8 mouse cellular contexts compared by ENCODE assay signal in the genomic region with DNA sequence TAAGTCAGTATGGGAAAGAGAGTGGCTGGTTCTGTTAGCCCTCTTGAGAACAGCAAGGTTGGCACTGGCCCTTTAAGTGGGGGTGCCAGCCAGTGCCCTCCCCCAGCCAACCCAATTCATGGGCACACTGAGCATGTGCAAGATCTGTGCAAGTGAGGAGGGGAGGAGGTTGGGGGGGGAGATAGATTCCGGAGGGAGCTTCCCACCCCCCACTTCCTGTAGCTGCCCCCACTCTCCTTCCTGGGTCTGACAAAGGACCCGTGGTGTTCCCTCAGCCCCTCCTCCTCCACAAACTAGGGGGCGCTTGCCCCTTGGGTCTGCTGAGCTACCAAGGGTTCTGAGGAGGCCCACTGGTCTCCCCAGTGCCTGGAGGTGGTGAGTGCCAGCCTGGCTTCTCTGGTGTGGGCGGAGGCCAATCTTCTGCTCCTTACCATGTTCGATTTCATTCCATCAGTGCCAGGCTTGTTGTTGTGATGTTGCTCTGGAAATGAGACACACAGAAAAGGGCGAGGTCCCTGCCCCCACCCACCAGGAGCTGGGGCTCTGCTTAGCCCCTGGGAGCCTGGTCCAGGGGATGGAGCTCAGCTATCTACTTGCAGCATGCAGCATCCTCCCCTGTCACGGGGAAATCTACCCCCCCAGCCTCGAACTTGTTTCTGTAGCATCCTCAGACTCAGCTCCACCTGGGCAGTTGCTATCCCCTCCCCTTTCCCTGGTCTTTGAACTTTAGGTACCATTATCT. TPM values are rescaled to one million over a fixed set of nuclear protein-coding genes. Genes with fewer than 3 reads are reported as not detected.
DNase-seq lines count a peak whose midpoint lies in the region; ATAC-seq and TF ChIP-seq lines count a peak whose summit lies in the region.

No protein-coding gene starts in this region.

- DNase-seq in 3134 (ENCODE audit: extremely low read depth, insufficient read length, low spot score) (peak; percentile 73), adipocyte (ENCODE audit: low spot score) (peak; percentile 70)
- DNase-seq in embryo, embryonic 11.5 days (ENCODE audit: low read depth, low spot score): peak; percentile 31
- peak; percentile 68 for DNase-seq in stomach, postnatal 0 days (ENCODE audit: low spot score)

- peaks cover 15% of the 10 kb centered on the region for H3K36me3 ChIP-seq in heart, embryonic 13.5 days
- H3K36me3 ChIP-seq in kidney, embryonic 15.5 days: peaks cover 18% of the 10 kb centered on the region
- H3K36me3 ChIP-seq in limb, embryonic 13.5 days: peaks cover 21% of the 10 kb centered on the region
- H3K36me3 ChIP-seq in midbrain, embryonic 12.5 days: 0 out of 2 replicates have a peak, but pooled peaks cover 12% of the 10 kb centered on the region
- 0 out of 2 replicates have a peak, but pooled peaks cover 3% of the 10 kb centered on the region for H3K36me3 ChIP-seq in stomach, postnatal 0 days (ENCODE audit: control insufficient read depth, insufficient read depth, low read length)

- peaks cover 45% of the 10 kb centered on the region for H3K4me1 ChIP-seq in heart, embryonic 13.5 days
- H3K4me1 ChIP-seq in kidney, embryonic 15.5 days: peaks cover 61% of the 10 kb centered on the region
- peaks cover 34% of the 10 kb centered on the region for H3K4me1 ChIP-seq in limb, embryonic 13.5 days
- peaks cover 24% of the 10 kb centered on the region for H3K4me1 ChIP-seq in midbrain, embryonic 12.5 days
- peaks cover 17% of the 10 kb centered on the region for H3K4me1 ChIP-seq in stomach, postnatal 0 days (replicated peaks; ENCODE audit: control insufficient read depth, insufficient read depth)

- peak overlapping the region; percentile 62 for H3K4me2 ChIP-seq in heart, embryonic 13.5 days
- peak overlapping the region; percentile 57 for H3K4me2 ChIP-seq in kidney, embryonic 15.5 days
- peak overlapping the region; percentile 56 for H3K4me2 ChIP-seq in limb, embryonic 13.5 days (replicated peaks)
- H3K4me2 ChIP-seq in midbrain, embryonic 12.5 days (replicated peaks): peak overlapping the region; percentile 24
- peak overlapping the region; percentile 37; the same call in 1 of the 2 replicates for H3K4me2 ChIP-seq in stomach, postnatal 0 days (replicated peaks; ENCODE audit: low read depth)

- H3K9ac ChIP-seq in heart, embryonic 13.5 days: peak overlapping the region; percentile 75
- H3K9ac ChIP-seq in kidney, embryonic 15.5 days: peak overlapping the region; percentile 21; the same call in 1 of the 2 replicates
- peak overlapping the region; percentile 50 for H3K9ac ChIP-seq in limb, embryonic 13.5 days
- no peak overlapping the region; the same call in 1 of the 2 replicates for H3K9ac ChIP-seq in midbrain, embryonic 12.5 days (replicated peaks)
- peak overlapping the region; percentile 55 for H3K9ac ChIP-seq in stomach, postnatal 0 days (ENCODE audit: low read length)

- WGBS in heart, embryonic 13.5 days: 25% methylated on average over 8 of the region's 8 CpGs
- 23% methylated on average over 8 of the region's 8 CpGs for WGBS in kidney, embryonic 15.5 days
- 38% methylated on average over 7 of the region's 8 CpGs for WGBS in limb, embryonic 13.5 days
- 31% methylated on average over 8 of the region's 8 CpGs for WGBS in midbrain, embryonic 12.5 days
- WGBS in stomach, postnatal 0 days: 35% methylated on average over 8 of the region's 8 CpGs

- no peaks in the 10 kb centered on the region for H3K9me3 ChIP-seq in heart, embryonic 13.5 days
- H3K9me3 ChIP-seq in kidney, embryonic 15.5 days (replicated peaks): no peaks in the 10 kb centered on the region
- no peaks in the 10 kb centered on the region for H3K9me3 ChIP-seq in limb, embryonic 13.5 days
- H3K9me3 ChIP-seq in midbrain, embryonic 12.5 days: no peaks in the 10 kb centered on the region
- H3K9me3 ChIP-seq in stomach, postnatal 0 days (ENCODE audit: control insufficient read depth, low read length): no peaks in the 10 kb centered on the region

- peak overlapping the region; percentile 34 for H3K4me3 ChIP-seq in heart, embryonic 13.5 days
- H3K4me3 ChIP-seq in kidney, embryonic 15.5 days (replicated peaks): peak overlapping the region; percentile 24
- H3K4me3 ChIP-seq in limb, embryonic 13.5 days: peak overlapping the region; percentile 29
- H3K4me3 ChIP-seq in midbrain, embryonic 12.5 days: peak overlapping the region; percentile 4; the same call in 1 of the 2 replicates
- peak overlapping the region; percentile 19; the same call in 1 of the 2 replicates for H3K4me3 ChIP-seq in stomach, postnatal 0 days (ENCODE audit: low read depth, low read length)

- 0 out of 2 replicates have a peak, but pooled peaks have one; percentile 27 for ATAC-seq in heart, embryonic 13.5 days (ENCODE audit: extremely low read depth, insufficient number of reproducible peaks, low FRiP score, low TSS enrichment)
- ATAC-seq in kidney, embryonic 15.5 days (replicated peaks; ENCODE audit: low FRiP score): peak; percentile 79
- peak; percentile 76 for ATAC-seq in limb, embryonic 13.5 days (ENCODE audit: low FRiP score, low read depth)
- 0 out of 2 replicates have a peak, but pooled peaks have one; percentile 34 for ATAC-seq in midbrain, embryonic 12.5 days (ENCODE audit: low FRiP score, low read depth)
- ATAC-seq in stomach, postnatal 0 days (ENCODE audit: low FRiP score, low TSS enrichment): peak; percentile 28; the same call in 1 of the 2 replicates

- peak; percentile 46 for TF ChIP-seq CTCF in stomach, postnatal 0 days (IDR thresholded peaks at IDR 0.05; ENCODE audit: low read depth)

- TF ChIP-seq EP300 in stomach, postnatal 0 days (optimal IDR thresholded peaks at IDR 0.05): no peak

- peak overlapping the region; percentile 88 for H3K27ac ChIP-seq in heart, embryonic 13.5 days (replicated peaks)
- peak overlapping the region; percentile 91 for H3K27ac ChIP-seq in kidney, embryonic 15.5 days
- peak overlapping the region; percentile 83 for H3K27ac ChIP-seq in limb, embryonic 13.5 days
- peak overlapping the region; percentile 12 for H3K27ac ChIP-seq in midbrain, embryonic 12.5 days (replicated peaks)
- H3K27ac ChIP-seq in stomach, postnatal 0 days (replicated peaks): peak overlapping the region; percentile 94

- H3K27me3 ChIP-seq in heart, embryonic 13.5 days (replicated peaks): no peaks in the 10 kb centered on the region
- H3K27me3 ChIP-seq in kidney, embryonic 15.5 days: no peaks in the 10 kb centered on the region
- no peaks in the 10 kb centered on the region for H3K27me3 ChIP-seq in limb, embryonic 13.5 days
- H3K27me3 ChIP-seq in midbrain, embryonic 12.5 days: no peaks in the 10 kb centered on the region
- H3K27me3 ChIP-seq in stomach, postnatal 0 days (ENCODE audit: control insufficient read depth, insufficient read depth, low read length): no peaks in the 10 kb centered on the region

RNA-seq across cellular contexts. Expression of a gene that starts 10.4 kb away (rescaled TPM):
- 5.7 and 6.2 TPM in 2 replicates for polyA plus RNA-seq in heart, embryonic 13.5 days (2015; fragmentation: Nextera tagmentation; extraction: Ambion mirVana)
- 9.2 and 10.7 TPM in 2 replicates for polyA plus RNA-seq in kidney, embryonic 15.5 days (2015; fragmentation: Nextera tagmentation; extraction: Ambion mirVana)
- polyA plus RNA-seq in limb, embryonic 13.5 days (2015; fragmentation: Nextera tagmentation; extraction: Ambion mirVana): 12.8 and 13.8 TPM in 2 replicates
- 9.7 and 10.5 TPM in 2 replicates for polyA plus RNA-seq in midbrain, embryonic 12.5 days (2016; fragmentation: Nextera tagmentation; extraction: Ambion mirVana)
- polyA plus RNA-seq in stomach, postnatal 0 days (2015; fragmentation: Nextera tagmentation; extraction: Ambion mirVana): 3.7 and 4.4 TPM in 2 replicates

RNA-seq across cellular contexts. Expression of a gene that starts 26.6 kb away (rescaled TPM):
- 2.8 and 3.0 TPM in 2 replicates for polyA plus RNA-seq in heart, embryonic 13.5 days (2015; fragmentation: Nextera tagmentation; extraction: Ambion mirVana)
- polyA plus RNA-seq in kidney, embryonic 15.5 days (2015; fragmentation: Nextera tagmentation; extraction: Ambion mirVana): 5.0 and 5.5 TPM in 2 replicates
- 5.1 and 5.6 TPM in 2 replicates for polyA plus RNA-seq in limb, embryonic 13.5 days (2015; fragmentation: Nextera tagmentation; extraction: Ambion mirVana)
- polyA plus RNA-seq in midbrain, embryonic 12.5 days (2016; fragmentation: Nextera tagmentation; extraction: Ambion mirVana): 2.6 and 3.1 TPM in 2 replicates
- polyA plus RNA-seq in stomach, postnatal 0 days (2015; fragmentation: Nextera tagmentation; extraction: Ambion mirVana): 3.8 and 4.1 TPM in 2 replicates

RNA-seq across cellular contexts. Expression of a gene that starts 28.3 kb away (rescaled TPM):
- 2.0 and 2.6 TPM in 2 replicates for polyA plus RNA-seq in heart, embryonic 13.5 days (2015; fragmentation: Nextera tagmentation; extraction: Ambion mirVana)
- 2.2 and 3.8 TPM in 2 replicates for polyA plus RNA-seq in kidney, embryonic 15.5 days (2015; fragmentation: Nextera tagmentation; extraction: Ambion mirVana)
- polyA plus RNA-seq in limb, embryonic 13.5 days (2015; fragmentation: Nextera tagmentation; extraction: Ambion mirVana): 1.1 and 1.2 TPM in 2 replicates
- 1.3 and 1.8 TPM in 2 replicates for polyA plus RNA-seq in midbrain, embryonic 12.5 days (2016; fragmentation: Nextera tagmentation; extraction: Ambion mirVana)
- 0.86 and 1.1 TPM in 2 replicates for polyA plus RNA-seq in stomach, postnatal 0 days (2015; fragmentation: Nextera tagmentation; extraction: Ambion mirVana)

RNA-seq across cellular contexts. Expression of a gene that starts 41.1 kb away (rescaled TPM):
- 12.0 and 14.3 TPM in 2 replicates for polyA plus RNA-seq in heart, embryonic 13.5 days (2015; fragmentation: Nextera tagmentation; extraction: Ambion mirVana)
- polyA plus RNA-seq in kidney, embryonic 15.5 days (2015; fragmentation: Nextera tagmentation; extraction: Ambion mirVana): 19.4 and 25.3 TPM in 2 replicates
- polyA plus RNA-seq in limb, embryonic 13.5 days (2015; fragmentation: Nextera tagmentation; extraction: Ambion mirVana): 14.4 and 17.2 TPM in 2 replicates
- 7.5 and 8.4 TPM in 2 replicates for polyA plus RNA-seq in midbrain, embryonic 12.5 days (2016; fragmentation: Nextera tagmentation; extraction: Ambion mirVana)
- polyA plus RNA-seq in stomach, postnatal 0 days (2015; fragmentation: Nextera tagmentation; extraction: Ambion mirVana): 28.6 and 36.7 TPM in 2 replicates

RNA-seq across cellular contexts. Expression of a gene that starts 41.2 kb away (rescaled TPM):
- 7.8 and 8.7 TPM in 2 replicates for polyA plus RNA-seq in heart, embryonic 13.5 days (2015; fragmentation: Nextera tagmentation; extraction: Ambion mirVana)
- polyA plus RNA-seq in kidney, embryonic 15.5 days (2015; fragmentation: Nextera tagmentation; extraction: Ambion mirVana): 6.2 and 6.4 TPM in 2 replicates
- polyA plus RNA-seq in limb, embryonic 13.5 days (2015; fragmentation: Nextera tagmentation; extraction: Ambion mirVana): 4.8 and 5.1 TPM in 2 replicates
- polyA plus RNA-seq in midbrain, embryonic 12.5 days (2016; fragmentation: Nextera tagmentation; extraction: Ambion mirVana): 0.79 and 1.1 TPM in 2 replicates
- 4.2 and 5.0 TPM in 2 replicates for polyA plus RNA-seq in stomach, postnatal 0 days (2015; fragmentation: Nextera tagmentation; extraction: Ambion mirVana)

Comparison
In these comparisons a context has a peak if more than half of its experiments do, and no peak if none do; other contexts are left out.
1. Peak in every context shown above with its lines: DNase-seq, ATAC-seq, H3K4me3 ChIP-seq and H3K27ac ChIP-seq.
2. ATAC-seq: peak in every context shown above with its lines; median percentile 79 in kidney, embryonic 15.5 days; 76 in limb, embryonic 13.5 days; 34 in midbrain, embryonic 12.5 days; 28 in stomach, postnatal 0 days; 27 in heart, embryonic 13.5 days.
3. H3K27ac ChIP-seq: peak in every context shown above with its lines; median percentile 94 in stomach, postnatal 0 days; 91 in kidney, embryonic 15.5 days; 88 in heart, embryonic 13.5 days; 83 in limb, embryonic 13.5 days; 12 in midbrain, embryonic 12.5 days.